Mouse (Mus musculus) olfactory bulb, adult 2 months (tissue): ENCODE results near the gene Slc30a1. TPM values are rescaled to one million over a fixed set of nuclear protein-coding genes. Genes with fewer than 3 reads are reported as not detected.

ENCODE experiments used
- H3K27ac ChIP-seq: fragments of 200-500 bp; 2 replicates; pipeline ENCODE4 v1.5.1; 2012; ENCODE audit warnings: low read depth, low read length; ENCODE audit not compliant: insufficient read depth
- H3K4me1 ChIP-seq: fragments of 200-500 bp; 2 replicates; pipeline ENCODE4 v1.6.1; 2012; ENCODE audit warnings: low read length; ENCODE audit not compliant: control insufficient read depth, insufficient read depth
- H3K4me3 ChIP-seq: fragments of 200-500 bp; 2 replicates; pipeline ENCODE4 v1.5.1; 2012; ENCODE audit warnings: mild to moderate bottlenecking, low read depth, low read length, moderate library complexity; ENCODE audit not compliant: insufficient read depth
- CTCF ChIP-seq: fragments of 200-500 bp; IDR thresholded peaks from 2 replicates; pipeline ENCODE4 v1.5.1; 2012; ENCODE audit warnings: low read depth, mild to moderate bottlenecking, low read length, moderate library complexity; ENCODE audit not compliant: insufficient read depth
- POLR2A ChIP-seq: fragments of 200-500 bp; IDR thresholded peaks from 2 replicates; pipeline ENCODE4 v1.6.1; 2012; ENCODE audit warnings: mild to moderate bottlenecking, low read depth, low read length, moderate library complexity; ENCODE audit not compliant: insufficient read depth
- WGBS: fragments of 180-500 bp; shearing (Covaris S2); methylation state at CpG from one replicate; pipeline ENCODE4 v1.1.7; 2018; 5-methylcytosine and 5-hydroxymethylcytosine counted together
- polyA plus RNA-seq: library from polyadenylated mRNA; stranded (reverse); fragments of >200 nt; gene quantifications from 2 replicates; pipeline ENCODE4 v1.2.4, GENCODE M21; 2012; ENCODE audit warnings: low replicate concordance; ENCODE audit not compliant: missing spikeins, insufficient read depth, insufficient read length

The Slc30a1 gene
- polyA plus RNA-seq, 1 experiment = not detected

GRCm38 (mm10) chr1:191947796-191948195, 41.2 kb downstream of the Slc30a1 start:
- WGBS = 75% methylated on average over 8 of the region's 8 CpGs
- no peak overlapping the region for H3K27ac ChIP-seq
- TF ChIP-seq POLR2A = no peak
- no peak for TF ChIP-seq CTCF
- H3K4me3 ChIP-seq = no peak overlapping the region
- peaks cover 5% of the 10 kb centered on the region for H3K4me1 ChIP-seq

DNA sequence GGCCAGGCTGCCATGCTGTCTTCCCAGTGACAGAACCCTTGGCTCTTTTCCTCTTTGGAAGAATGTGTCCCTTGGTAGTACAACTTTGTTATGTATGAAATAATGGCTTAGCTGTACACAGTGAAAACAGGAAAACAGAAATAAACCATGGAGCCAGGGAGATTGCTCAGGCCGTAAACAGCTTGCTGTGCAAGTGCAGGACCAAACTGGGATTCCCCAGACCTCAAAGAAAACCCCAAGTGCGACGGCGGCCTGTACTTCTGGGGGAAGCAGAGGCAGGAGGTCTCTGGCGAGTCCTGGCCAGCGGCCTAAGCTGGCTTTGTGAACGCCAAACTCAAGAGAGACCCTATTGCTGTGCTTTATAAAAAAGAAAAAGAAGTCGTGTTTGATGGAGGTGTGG, 42.0 kb downstream of the Slc30a1 start:
- peaks cover 7% of the 10 kb centered on the region for H3K4me1 ChIP-seq
- no peak overlapping the region for H3K4me3 ChIP-seq
- WGBS = 81% methylated on average over 8 of the region's 8 CpGs
- H3K27ac ChIP-seq = no peak overlapping the region
- no peak for TF ChIP-seq POLR2A
- no peak for TF ChIP-seq CTCF

- WGBS = 75% methylated on average over 2 of the region's 2 CpGs
- TF ChIP-seq CTCF (no peak), POLR2A (no peak)
- Histone ChIP-seq H3K4me1 (peaks cover 7% of the 10 kb centered on the region), H3K27ac (no peak overlapping the region), H3K4me3 (no peak overlapping the region)
Observed at GRCm38 (mm10) chr1:191950611-191951010, 44.0 kb downstream of the Slc30a1 start.

DNA sequence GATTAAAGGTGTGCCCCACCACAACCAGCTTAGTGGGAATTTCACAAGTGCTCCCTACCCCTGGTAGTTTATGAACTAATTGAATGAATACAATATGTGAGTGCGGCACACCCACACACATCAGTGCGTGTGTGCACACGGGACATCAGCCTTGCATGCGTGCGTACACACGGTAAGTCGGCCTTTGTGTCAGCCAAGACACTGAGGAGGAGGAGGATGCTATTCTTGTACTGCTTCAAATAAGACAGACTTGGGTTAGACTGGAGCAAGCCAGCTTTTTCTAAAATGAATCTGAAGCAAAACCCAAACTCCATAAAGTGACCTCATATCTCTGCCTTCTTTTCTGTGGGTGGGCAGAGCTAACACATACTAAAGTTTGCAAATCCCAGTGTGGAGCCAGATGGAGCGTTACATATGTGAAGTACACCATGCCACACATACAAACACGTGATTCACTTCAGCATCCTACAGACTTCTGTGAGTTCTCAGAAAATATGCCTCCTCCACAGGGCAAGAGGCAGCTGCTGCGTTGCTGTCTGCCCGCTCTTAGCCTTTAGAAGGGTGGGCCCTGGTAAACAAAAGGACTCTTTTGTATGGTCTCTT, 46.3 kb downstream of the Slc30a1 start:
- TF ChIP-seq POLR2A (no peak), CTCF (no peak)
- Histone ChIP-seq H3K4me1 (peaks cover 7% of the 10 kb centered on the region), H3K27ac (no peak overlapping the region)

GRCm38 (mm10) chr1:191955101-191955500, 48.5 kb downstream of the Slc30a1 start:
- TF ChIP-seq POLR2A (no peak), CTCF (no peak)
- Histone ChIP-seq H3K4me3 (no peak overlapping the region), H3K4me1 (peaks cover 7% of the 10 kb centered on the region), H3K27ac (no peak overlapping the region)
- 85% methylated on average over 3 of the region's 3 CpGs for WGBS

More for the DNA sequence above, 46.3 kb downstream of the Slc30a1 start:
- H3K4me3 ChIP-seq = no peak overlapping the region
- WGBS = 50% methylated on average over 11 of the region's 11 CpGs

DNA sequence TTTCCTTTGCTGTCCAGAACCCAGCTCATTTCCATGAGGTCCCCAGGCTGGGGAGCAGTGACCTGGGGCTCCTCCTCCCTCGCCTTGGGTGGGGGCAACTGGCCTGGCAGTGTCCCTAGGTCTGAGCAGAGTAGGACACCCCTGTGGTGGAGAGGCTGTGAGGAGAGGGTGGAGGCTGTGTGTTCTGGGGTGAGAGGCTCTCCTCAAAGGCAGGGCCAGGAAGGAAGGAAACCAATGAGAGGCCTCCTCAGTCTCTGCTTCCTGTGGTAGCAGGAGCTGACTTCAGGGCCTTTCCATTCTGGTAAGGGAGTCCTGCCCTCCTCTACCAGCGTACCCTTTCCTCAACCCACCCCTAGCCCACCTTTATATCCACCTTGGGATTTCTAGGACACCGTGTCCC, 49.7 kb downstream of the Slc30a1 start:
- no peak overlapping the region for H3K4me3 ChIP-seq
- no peak overlapping the region for H3K27ac ChIP-seq
- TF ChIP-seq POLR2A (no peak), CTCF (no peak)
- 96% methylated on average over 3 of the region's 3 CpGs for WGBS
- H3K4me1 ChIP-seq = peaks cover 4% of the 10 kb centered on the region

DNA sequence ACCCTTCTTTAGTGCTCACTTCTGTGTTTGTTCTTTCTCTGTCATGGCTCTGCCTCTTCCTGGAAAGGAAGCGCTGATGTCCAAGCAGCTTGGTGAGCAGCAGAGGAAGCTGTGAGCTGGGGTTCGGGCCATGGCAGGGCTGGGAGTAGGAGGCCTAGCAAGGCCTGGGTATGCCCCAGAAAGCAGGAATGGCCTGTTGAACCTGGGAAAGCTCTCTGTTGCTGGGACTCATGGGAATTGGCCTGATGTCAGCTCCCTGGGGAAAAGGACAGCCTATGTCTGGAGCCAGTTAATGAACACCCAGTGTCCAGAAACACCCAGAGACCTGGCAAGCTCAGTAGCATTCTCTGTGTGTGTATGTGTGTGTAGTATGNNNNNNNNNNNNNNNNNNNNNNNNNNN, 50.3 kb downstream of the Slc30a1 start:
- Histone ChIP-seq H3K4me1 (peaks cover 4% of the 10 kb centered on the region), H3K4me3 (no peak overlapping the region), H3K27ac (no peak overlapping the region)
- 93% methylated on average over 2 of the region's 2 CpGs for WGBS
- no peak for TF ChIP-seq POLR2A
- no peak for TF ChIP-seq CTCF

- 71% methylated on average over 3 of the region's 3 CpGs for WGBS
- peaks cover 4% of the 10 kb centered on the region for H3K4me1 ChIP-seq
- no peak for TF ChIP-seq POLR2A
- TF ChIP-seq CTCF = no peak
- no peak overlapping the region for H3K4me3 ChIP-seq
- H3K27ac ChIP-seq = no peak overlapping the region
Observed at GRCm38 (mm10) chr1:191957321-191957720, 50.8 kb downstream of the Slc30a1 start.

DNA sequence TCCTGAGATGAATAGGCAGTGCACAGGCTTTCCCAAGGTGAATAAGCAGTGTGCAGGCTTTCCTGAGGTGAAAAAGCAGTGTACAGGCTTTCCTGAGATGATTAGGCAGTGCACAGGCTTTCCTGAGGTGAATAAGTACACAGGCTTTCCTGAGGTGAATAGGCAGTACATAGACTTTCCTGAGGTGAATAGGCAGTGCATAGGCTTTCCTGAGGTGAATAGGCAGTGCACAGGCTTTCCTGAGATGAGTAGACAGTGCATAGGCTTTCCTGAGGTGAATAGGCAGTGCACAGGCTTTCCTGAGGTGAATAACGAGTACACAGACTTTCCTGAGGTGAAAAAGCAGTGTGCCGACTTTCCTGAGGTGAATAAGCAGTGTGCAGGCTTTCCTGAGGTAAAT, 54.4 kb downstream of the Slc30a1 start:
- peaks cover 6% of the 10 kb centered on the region for H3K4me1 ChIP-seq
- 70% methylated on average over 2 of the region's 2 CpGs for WGBS
- no peak overlapping the region for H3K4me3 ChIP-seq
- H3K27ac ChIP-seq = no peak overlapping the region
- TF ChIP-seq CTCF (no peak), POLR2A (no peak)

Other genes starting within 250 kb of the Slc30a1 start
- gene Lpgat1, start 188.9 kb upstream of the Slc30a1 start, polyA plus RNA-seq = 41.9 TPM in 1 of 2 replicates, not detected in the other
- not detected in 2 replicates for gene Nek2, start 85.3 kb upstream of the Slc30a1 start, polyA plus RNA-seq
- gene Rd3, start 70.6 kb downstream of the Slc30a1 start, polyA plus RNA-seq = not detected in 2 replicates
- not detected in 2 replicates for gene Traf5, start 185.8 kb downstream of the Slc30a1 start, polyA plus RNA-seq
- not detected in 2 replicates for gene Rcor3, start 231.3 kb downstream of the Slc30a1 start, polyA plus RNA-seq